In the genomic region with DNA sequence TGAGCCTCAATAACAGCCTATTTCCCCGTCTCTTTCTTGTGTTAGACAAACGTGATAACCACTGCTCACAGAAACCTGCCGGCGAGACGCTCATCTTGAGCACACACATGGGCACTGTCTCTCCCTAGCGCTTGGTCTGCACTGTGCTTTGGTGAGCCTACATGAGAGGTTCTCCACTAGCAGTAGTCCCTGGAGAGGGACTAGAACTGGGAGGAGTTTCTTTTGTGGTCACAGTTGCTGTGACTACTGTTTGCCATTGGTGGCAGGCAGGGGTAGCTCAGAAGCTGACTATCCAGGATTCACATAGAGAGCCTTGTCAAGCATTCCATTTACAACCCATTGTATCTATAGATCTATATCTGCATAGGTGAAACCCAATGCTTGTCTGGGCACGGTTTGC, we compare ENCODE assay signal across 24 mouse cellular contexts. TPM values are rescaled to one million over a fixed set of nuclear protein-coding genes. Genes with fewer than 3 reads are reported as not detected.
A peak's percentile ranks its signal among the peaks of the same experiment; 100 is the strongest.
DNase-seq lines count a peak whose midpoint lies in the region; ATAC-seq and TF ChIP-seq lines count a peak whose summit lies in the region.
"Had no signal": no experiment of that assay in that cellular context is flagged by ENCODE, and none has a peak within 500 bp of the region (broad histone marks: within the 10 kb centered on the region; RNA-seq: fewer than 3 reads in every experiment).

No protein-coding gene starts in this region.

- no peak overlapping the region for H3K9ac ChIP-seq in MEL (ENCODE audit: control insufficient read depth, low read depth, low read length, poor library complexity, severe bottlenecking)
- H3K9ac ChIP-seq in liver, embryonic 12.5 days: no peak overlapping the region
- H3K9ac ChIP-seq in forebrain, postnatal 0 days: no peak overlapping the region
- H3K9ac ChIP-seq: forebrain, embryonic 13.5 days; heart, embryonic 15.5 days; hindbrain, embryonic 13.5 days had no signal

- TF ChIP-seq CTCF in MEL (IDR thresholded peaks at IDR 0.05 in 2 of 3, conservative IDR thresholded peaks at IDR 0.05 in 1 of 3; ENCODE audit: control insufficient read depth in 1 of 3, insufficient read depth in 1 of 3, low read depth in 2 of 3, low read length in 3 of 3, poor library complexity in 1 of 3, severe bottlenecking in 1 of 3): no peak
- no peak for TF ChIP-seq CTCF in forebrain, postnatal 0 days (IDR thresholded peaks at IDR 0.05; ENCODE audit: low read depth)

- no peak for TF ChIP-seq RAD21 in MEL (IDR thresholded peaks at IDR 0.05; ENCODE audit: low read depth, low read length)

- H3K27me3 ChIP-seq in MEL (ENCODE audit: control insufficient read depth in 1 of 2, insufficient read depth in 2 of 2, low read length in 2 of 2): no peaks in the 10 kb centered on the region
- H3K27me3 ChIP-seq in liver, embryonic 12.5 days (replicated peaks): no peaks in the 10 kb centered on the region
- no peaks in the 10 kb centered on the region for H3K27me3 ChIP-seq in forebrain, postnatal 0 days (ENCODE audit: insufficient read depth, low read length)
- H3K27me3 ChIP-seq: forebrain, embryonic 13.5 days; heart, embryonic 15.5 days; hindbrain, embryonic 13.5 days had no signal

- peaks cover 9% of the 10 kb centered on the region for H3K79me2 ChIP-seq in MEL (ENCODE audit: control insufficient read depth, insufficient read depth, low read length, poor library complexity)

- no peak overlapping the region for H3K4me3 ChIP-seq in MEL (ENCODE audit: control insufficient read depth in 1 of 2, insufficient read depth in 1 of 2, low read depth in 2 of 2, low read length in 2 of 2)
- no peak overlapping the region for H3K4me3 ChIP-seq in liver, embryonic 12.5 days
- no peak overlapping the region for H3K4me3 ChIP-seq in forebrain, postnatal 0 days (ENCODE audit: low read depth, low read length)
- H3K4me3 ChIP-seq: embryonic facial prominence, embryonic 10.5 days; forebrain, embryonic 13.5 days; gastrocnemius, adult 2 months; heart, embryonic 10.5 days; heart, embryonic 15.5 days; hindbrain, embryonic 13.5 days had no signal

- TF ChIP-seq EP300 in MEL (IDR thresholded peaks at IDR 0.05; ENCODE audit: low read depth in 1 of 2, low read length in 2 of 2): no peak

- no peak overlapping the region for H3K4me2 ChIP-seq in liver, embryonic 12.5 days
- H3K4me2 ChIP-seq in forebrain, postnatal 0 days (ENCODE audit: low read depth): no peak overlapping the region
- H3K4me2 ChIP-seq: forebrain, embryonic 13.5 days; heart, embryonic 15.5 days; hindbrain, embryonic 13.5 days had no signal

- 74% methylated on average over 7 of the region's 7 CpGs for WGBS in liver, embryonic 12.5 days (ENCODE audit: insufficient replicate concordance)
- WGBS in forebrain, postnatal 0 days: 93% methylated on average over 7 of the region's 7 CpGs

- 0 out of 4 replicates have a peak, but pooled peaks of 1 of the 2 experiments have one; percentile 29 for TF ChIP-seq POLR2A in MEL (IDR thresholded peaks at IDR 0.05; ENCODE audit: control insufficient read depth in 1 of 2, insufficient read depth in 1 of 2, low read depth in 1 of 2, low read length in 2 of 2, poor library complexity in 1 of 2)

- no peak overlapping the region for H3K27ac ChIP-seq in MEL (ENCODE audit: control insufficient read depth, low read depth, low read length)
- no peak overlapping the region for H3K27ac ChIP-seq in liver, embryonic 12.5 days
- H3K27ac ChIP-seq in forebrain, postnatal 0 days (ENCODE audit: low read depth, low read length): no peak overlapping the region
- H3K27ac ChIP-seq: embryonic facial prominence, embryonic 10.5 days; forebrain, embryonic 13.5 days; gastrocnemius, adult 2 months; heart, embryonic 10.5 days; heart, embryonic 15.5 days; hindbrain, embryonic 13.5 days; hindbrain, postnatal 0 days had no signal

- no peaks in the 10 kb centered on the region for H3K9me3 ChIP-seq in MEL (replicated peaks; ENCODE audit: insufficient read depth, low read length)
- H3K9me3 ChIP-seq in liver, embryonic 12.5 days (replicated peaks): no peaks in the 10 kb centered on the region
- H3K9me3 ChIP-seq in forebrain, postnatal 0 days (ENCODE audit: low read length): no peaks in the 10 kb centered on the region
- H3K9me3 ChIP-seq: embryonic facial prominence, embryonic 10.5 days; forebrain, embryonic 13.5 days; G1E; heart, embryonic 10.5 days; heart, embryonic 15.5 days; hindbrain, embryonic 13.5 days had no signal

- peaks cover 0 to 14% of the 10 kb centered on the region in 2 experiments; a peak in 3 of 4 replicates for H3K4me1 ChIP-seq in MEL (ENCODE audit: control insufficient read depth in 1 of 2, insufficient read depth in 2 of 2, low read length in 2 of 2)
- 0 out of 2 replicates have a peak, but pooled peaks cover 5% of the 10 kb centered on the region for H3K4me1 ChIP-seq in liver, embryonic 12.5 days
- no peaks in the 10 kb centered on the region for H3K4me1 ChIP-seq in forebrain, postnatal 0 days (ENCODE audit: insufficient read depth)
- H3K4me1 ChIP-seq: embryonic facial prominence, embryonic 10.5 days; forebrain, embryonic 13.5 days; heart, embryonic 15.5 days; hindbrain, embryonic 13.5 days had no signal

- H3K36me3 ChIP-seq in MEL (ENCODE audit: control insufficient read depth in 1 of 2, insufficient read depth in 2 of 2, low read length in 2 of 2): peaks cover 3 to 18% of the 10 kb centered on the region in 2 experiments; a peak in 3 of 4 replicates
- peaks cover 26% of the 10 kb centered on the region for H3K36me3 ChIP-seq in liver, embryonic 12.5 days
- H3K36me3 ChIP-seq in forebrain, postnatal 0 days (ENCODE audit: insufficient read depth): peaks cover 8% of the 10 kb centered on the region

- peak; percentile 37 for DNase-seq in 416B (ENCODE audit: low read depth)
- DNase-seq in MEL (ENCODE audit: low read depth, low spot score): peak; percentile 73
- no peak for DNase-seq in cerebellum, postnatal 10 days
- DNase-seq in kidney, adult 8-10 months: no peak
- no peak for DNase-seq in forebrain, postnatal 0 days
- DNase-seq: adrenal gland, adult 8-10 months; adrenal gland, postnatal 36 days; cerebellum, adult 11 months; cerebellum, adult 8-10 months; cerebellum, postnatal 25 days; gastrocnemius, adult 2 months; gastrocnemius, postnatal 25 days; heart, adult 18-20 months; heart, postnatal 14 days had no signal

- peak; percentile 29; the same call in 1 of the 2 replicates for ATAC-seq in liver, embryonic 12.5 days
- ATAC-seq in megakaryocyte progenitor cell, adult 5-6 weeks (replicated peaks; ENCODE audit: poor library complexity): peak; percentile 73
- no peak for ATAC-seq in forebrain, postnatal 0 days
- ATAC-seq: forebrain, embryonic 13.5 days; hindbrain, postnatal 0 days had no signal

TF ChIP-seq in MEL, 35 proteins besides CTCF, POLR2A, EP300 and RAD21:
- TF ChIP-seq USF1 (IDR thresholded peaks at IDR 0.05; ENCODE audit: low read depth, low read length): no peak
- TF ChIP-seq GABPA (IDR thresholded peaks at IDR 0.05; ENCODE audit: low read depth, low read length): no peak
- TF ChIP-seq ZMIZ1 (IDR thresholded peaks at IDR 0.05; ENCODE audit: low read depth, low read length): peak; percentile 47
- 0 out of 2 replicates have a peak, but pooled peaks have one; percentile 20 for TF ChIP-seq GATA1 (IDR thresholded peaks at IDR 0.05; ENCODE audit: low read depth, low read length)
- no peak for TF ChIP-seq ZC3H11A (IDR thresholded peaks at IDR 0.05; ENCODE audit: low read depth, low read length)
- no peak; the same call in 1 of the 2 replicates for TF ChIP-seq POLR2AphosphoS5 (IDR thresholded peaks at IDR 0.05; ENCODE audit: borderline replicate concordance, low read depth, low read length)
- no peak for TF ChIP-seq CHD1 (IDR thresholded peaks at IDR 0.05; ENCODE audit: low read depth, low read length)
- TF ChIP-seq POLR2AphosphoS2 (IDR thresholded peaks at IDR 0.05; ENCODE audit: low read length): 0 out of 2 replicates have a peak, but pooled peaks have one; percentile 13
- no peak for TF ChIP-seq BHLHE40 (IDR thresholded peaks at IDR 0.05; ENCODE audit: borderline replicate concordance, low read depth, low read length)

RNA-seq across cellular contexts. Expression of gene Ldhal6b, which starts 5.8 kb away (rescaled TPM):
- 0.31 and 0.39 TPM in 2 replicates for total RNA-seq in MEL (2012; rRNA removed)
- not detected for polyA plus RNA-seq in MEL (2012; ENCODE audit: insufficient read depth in 1 of 2, insufficient read length in 2 of 2, low read depth in 1 of 2, low replicate concordance in 2 of 2, missing spikeins in 1 of 2)
- not detected in 2 replicates for polyA plus RNA-seq in liver, embryonic 12.5 days (2016; fragmentation: Nextera tagmentation; extraction: Ambion mirVana)
- 0.10 and 0.52 TPM in 2 replicates for total RNA-seq in megakaryocyte progenitor cell, adult 5-6 weeks (2015)
- 0.57 TPM in 1 of 2 replicates, not detected in the other for total RNA-seq in megakaryocyte progenitor cell, adult 5-6 weeks (2017)
- 0.15 and 1.3 TPM in 2 replicates for total RNA-seq in forebrain, postnatal 0 days (2014; rRNA removed)
- 0.16 TPM in 1 of 2 replicates, not detected in the other for polyA plus RNA-seq in forebrain, postnatal 0 days (2015; fragmentation: Nextera tagmentation; extraction: Ambion mirVana)
- total RNA-seq: hematopoietic stem cell, adult 5-6 weeks had no signal
- polyA plus RNA-seq: embryonic facial prominence, embryonic 10.5 days; forebrain, embryonic 13.5 days; heart, embryonic 10.5 days; heart, embryonic 15.5 days; hindbrain, postnatal 0 days had no signal

RNA-seq across cellular contexts. Expression of gene Tmem242, which starts 27.3 kb away (rescaled TPM):
- total RNA-seq in MEL (2012; rRNA removed): 27.0 and 28.2 TPM in 2 replicates
- 10 to 100 TPM in 1 of 2 experiments, not detected in 1; 49.2 TPM for polyA plus RNA-seq in MEL (2012; ENCODE audit: insufficient read depth in 1 of 2, insufficient read length in 2 of 2, low read depth in 1 of 2, low replicate concordance in 2 of 2, missing spikeins in 1 of 2)
- polyA plus RNA-seq in liver, embryonic 12.5 days (2016; fragmentation: Nextera tagmentation; extraction: Ambion mirVana): 52.6 and 52.8 TPM in 2 replicates
- 45.4 and 48.6 TPM in 2 replicates for total RNA-seq in megakaryocyte progenitor cell, adult 5-6 weeks (2015)
- total RNA-seq in megakaryocyte progenitor cell, adult 5-6 weeks (2017): 40.3 and 41.4 TPM in 2 replicates
- 96.4 and 180 TPM in 2 replicates for total RNA-seq in forebrain, postnatal 0 days (2014; rRNA removed)
- 122 and 123 TPM in 2 replicates for polyA plus RNA-seq in forebrain, postnatal 0 days (2015; fragmentation: Nextera tagmentation; extraction: Ambion mirVana)

Comparison
In these comparisons a context has a peak if more than half of its experiments do, and no peak if none do; other contexts are left out.
1. DNase-seq: peak in 416B (single experiment) and MEL (single experiment); none in cerebellum, postnatal 10 days (0 of 2), kidney, adult 8-10 months (0 of 2) and forebrain, postnatal 0 days (single experiment).